Mouse (Mus musculus): ENCODE data around the gene Tmcc3.

GRCm38 (mm10) chr10:94389219-94389618 is 77.5 kb downstream of the Tmcc3 start:
- TF ChIP-seq POLR2A (IDR thresholded peaks at IDR 0.05; ENCODE audit: control insufficient read depth, extremely low read depth, insufficient read depth, low read length, poor library complexity) = no peak
- TF ChIP-seq CTCF (IDR thresholded peaks at IDR 0.05; ENCODE audit: borderline replicate concordance, control insufficient read depth, extremely low read depth, insufficient read depth, low read length, poor library complexity) = no peak

All from thymus, adult 2 months (tissue).